Mouse (Mus musculus): ENCODE data around the gene Sprr2d. TPM values are rescaled to one million over a fixed set of nuclear protein-coding genes. Genes with fewer than 3 reads are reported as not detected.

Sprr2d gene
- polyA plus RNA-seq, 1 experiment from 2014 or later = not detected

- Histone ChIP-seq H3K27me3 (ENCODE audit: control insufficient read depth, insufficient read depth, low read length) (no peaks in the 10 kb centered on the region), H3K9ac (ENCODE audit: low read depth, low read length) (no peak within 1 kb of the TSS), H3K36me3 (ENCODE audit: control insufficient read depth, insufficient read depth, low read length) (no peaks in the 10 kb centered on the region), H3K4me1 (ENCODE audit: control insufficient read depth, insufficient read depth, low read length) (no peaks in the 10 kb centered on the region), H3K4me3 (ENCODE audit: low read depth, low read length) (no peak within 1 kb of the TSS), H3K4me2 (no peak within 1 kb of the TSS), H3K9me3 (replicated peaks; ENCODE audit: control insufficient read depth, low read length) (no peaks in the 10 kb centered on the region), H3K27ac (ENCODE audit: low read depth, low read length) (no peak within 1 kb of the TSS)
- no peak for ATAC-seq (replicated peaks; ENCODE audit: insufficient number of reproducible peaks, low FRiP score, low TSS enrichment)
- WGBS (ENCODE audit: insufficient replicate concordance) = 66% methylated on average over 1 of the region's 1 CpGs
Observed at GRCm38 (mm10) chr3:92385385-92385784, 46.4 kb downstream of the Sprr2d start, which contains the start of gene Sprr2h. TSS of gene Sprr2h (plus strand) at chr3:92385685.

Other genes with a start within 250 kb of the Sprr2d start
- not detected in 2 replicates for gene Prr9, start 215.2 kb upstream of the Sprr2d start, polyA plus RNA-seq (2014; fragmentation: Nextera tagmentation; extraction: Ambion mirVana)
- gene Lelp1, start 196.4 kb upstream of the Sprr2d start, polyA plus RNA-seq (2014; fragmentation: Nextera tagmentation; extraction: Ambion mirVana) = not detected in 2 replicates
- not detected in 2 replicates for gene Sprr2a1, start 123.3 kb upstream of the Sprr2d start, polyA plus RNA-seq (2014; fragmentation: Nextera tagmentation; extraction: Ambion mirVana)
- 0.86 and 0.96 TPM in 2 replicates for gene Sprr2a2, start 123.2 kb upstream of the Sprr2d start, polyA plus RNA-seq (2014; fragmentation: Nextera tagmentation; extraction: Ambion mirVana)
- gene Sprr2a3, start 53.7 kb upstream of the Sprr2d start, polyA plus RNA-seq (2014; fragmentation: Nextera tagmentation; extraction: Ambion mirVana) = not detected in 2 replicates
- gene Sprr2b, start 22.5 kb upstream of the Sprr2d start, polyA plus RNA-seq (2014; fragmentation: Nextera tagmentation; extraction: Ambion mirVana) = not detected in 2 replicates
- not detected in 2 replicates for gene Sprr2e, start 13.0 kb downstream of the Sprr2d start, polyA plus RNA-seq (2014; fragmentation: Nextera tagmentation; extraction: Ambion mirVana)
- not detected in 2 replicates for gene Sprr2f, start 26.0 kb downstream of the Sprr2d start, polyA plus RNA-seq (2014; fragmentation: Nextera tagmentation; extraction: Ambion mirVana)
- not detected in 2 replicates for gene Sprr2h, start 46.5 kb downstream of the Sprr2d start, polyA plus RNA-seq (2014; fragmentation: Nextera tagmentation; extraction: Ambion mirVana)
- not detected in 2 replicates for gene Sprr2i, start 68.9 kb downstream of the Sprr2d start, polyA plus RNA-seq (2014; fragmentation: Nextera tagmentation; extraction: Ambion mirVana)
- gene Sprr2j-ps, start 78.9 kb downstream of the Sprr2d start, polyA plus RNA-seq (2014; fragmentation: Nextera tagmentation; extraction: Ambion mirVana) = not detected in 2 replicates
- 5.3 and 5.4 TPM in 2 replicates for gene Gm9774, start 90.3 kb downstream of the Sprr2d start, polyA plus RNA-seq (2014; fragmentation: Nextera tagmentation; extraction: Ambion mirVana)
- gene Sprr2k, start 93.4 kb downstream of the Sprr2d start, polyA plus RNA-seq (2014; fragmentation: Nextera tagmentation; extraction: Ambion mirVana) = not detected in 2 replicates
- gene Sprr1b, start 99.6 kb downstream of the Sprr2d start, polyA plus RNA-seq (2014; fragmentation: Nextera tagmentation; extraction: Ambion mirVana) = not detected in 2 replicates
- gene Sprr3, start 119.6 kb downstream of the Sprr2d start, polyA plus RNA-seq (2014; fragmentation: Nextera tagmentation; extraction: Ambion mirVana) = not detected in 2 replicates
- gene Sprr1a, start 146.8 kb downstream of the Sprr2d start, polyA plus RNA-seq (2014; fragmentation: Nextera tagmentation; extraction: Ambion mirVana) = 0.48 and 0.74 TPM in 2 replicates
- gene Sprr4, start 161.4 kb downstream of the Sprr2d start, polyA plus RNA-seq (2014; fragmentation: Nextera tagmentation; extraction: Ambion mirVana) = not detected in 2 replicates
- gene 2310046K23Rik, start 195.4 kb downstream of the Sprr2d start, polyA plus RNA-seq (2014; fragmentation: Nextera tagmentation; extraction: Ambion mirVana) = not detected in 2 replicates
- not detected in 2 replicates for gene Ivl, start 234.6 kb downstream of the Sprr2d start, polyA plus RNA-seq (2014; fragmentation: Nextera tagmentation; extraction: Ambion mirVana)
- gene Smcp, start 249.9 kb downstream of the Sprr2d start, polyA plus RNA-seq (2014; fragmentation: Nextera tagmentation; extraction: Ambion mirVana) = not detected in 2 replicates

All from heart, embryonic 11.5 days (tissue).